Mouse (Mus musculus): ENCODE data around the gene Fignl2. TPM values are rescaled to one million over a fixed set of nuclear protein-coding genes. Genes with fewer than 3 reads are reported as not detected.
A peak's percentile ranks its signal among the peaks of the same experiment; 100 is the strongest.

Fignl2 gene
- total and polyA plus RNA-seq, 3 experiments: not detected

GRCm38 (mm10) chr15:101028960-101029359 is 49.4 kb downstream of the Fignl2 start:
- in situ Hi-C loops (cut with MboI; ENCODE audit: low pct_ligation_motif_present, low pct_unique_long_range_greater_than_20kb, low sequenced_read_pairs): no loop called here
- no peaks in the 10 kb centered on the region for H3K9me3 ChIP-seq (replicated peaks; ENCODE audit: low read length)

GRCm38 (mm10) chr15:101011352-101011751 is 67.0 kb downstream of the Fignl2 start:
- no peak overlapping the region for H3K9ac ChIP-seq (ENCODE audit: insufficient read depth, low read depth)
- H3K27ac ChIP-seq (ENCODE audit: insufficient read depth, low read depth): no peak overlapping the region
- no peak overlapping the region for H3K4me2 ChIP-seq (ENCODE audit: insufficient read depth, low read depth, poor library complexity, severe bottlenecking)
- dilution Hi-C loops (cut with MboI; ENCODE audit: extremely low pct_ligation_motif_present, extremely low pct_unique_long_range_greater_than_20kb, low sequenced_read_pairs): no loop called here
- H3K9me3 ChIP-seq (replicated peaks; ENCODE audit: low read length): no peaks in the 10 kb centered on the region
- H3K4me3 ChIP-seq (replicated peaks in 1 of 3; ENCODE audit: low read depth in 2 of 3, low read length in 2 of 3, poor library complexity in 1 of 3): no peak overlapping the region
- H3K27me3 ChIP-seq (replicated peaks): peaks cover 51% of the 10 kb centered on the region
- no peak for TF ChIP-seq KAT2A (IDR thresholded peaks at IDR 0.05; ENCODE audit: insufficient replicate concordance, low read length)
- no peak for TF ChIP-seq SMC3 (IDR thresholded peaks at IDR 0.05; ENCODE audit: low read depth, low read length)
- peak; percentile 50 for DNase-seq (ENCODE audit: extremely low read depth)
- in situ Hi-C loops (cut with MboI; ENCODE audit: low pct_ligation_motif_present, low pct_unique_long_range_greater_than_20kb, low sequenced_read_pairs): no loop called here
- H3K79me2 ChIP-seq (replicated peaks; ENCODE audit: control insufficient read depth, extremely low read depth, insufficient read depth, poor library complexity, severe bottlenecking): no peaks in the 10 kb centered on the region
- peaks cover 7 to 15% of the 10 kb centered on the region in 2 experiments for H3K4me1 ChIP-seq (ENCODE audit: control insufficient read depth in 1 of 2, insufficient read depth in 2 of 2)
- H3K36me3 ChIP-seq (replicated peaks in 1 of 2; ENCODE audit: control insufficient read depth in 1 of 2, insufficient read depth in 1 of 2, low read length in 1 of 2): no peaks in the 10 kb centered on the region

More at GRCm38 (mm10) chr15:101028960-101029359, 49.4 kb downstream of the Fignl2 start:
- dilution Hi-C loops (cut with MboI; ENCODE audit: extremely low pct_ligation_motif_present, extremely low pct_unique_long_range_greater_than_20kb, low sequenced_read_pairs): no loop called here
- Histone ChIP-seq H3K36me3 (replicated peaks in 1 of 2; ENCODE audit: control insufficient read depth in 1 of 2, insufficient read depth in 1 of 2, low read length in 1 of 2) (no peaks in the 10 kb centered on the region), H3K27me3 (replicated peaks) (peaks cover 57% of the 10 kb centered on the region), H3K79me2 (replicated peaks; ENCODE audit: control insufficient read depth, extremely low read depth, insufficient read depth, poor library complexity, severe bottlenecking) (no peaks in the 10 kb centered on the region), H3K27ac (ENCODE audit: insufficient read depth, low read depth) (no peak overlapping the region), H3K9ac (ENCODE audit: insufficient read depth, low read depth) (no peak overlapping the region), H3K4me2 (ENCODE audit: insufficient read depth, low read depth, poor library complexity, severe bottlenecking) (no peak overlapping the region), H3K4me1 (ENCODE audit: control insufficient read depth in 1 of 2, insufficient read depth in 2 of 2) (peaks cover 15 to 48% of the 10 kb centered on the region in 2 experiments), H3K4me3 (replicated peaks in 1 of 3; ENCODE audit: low read depth in 2 of 3, low read length in 2 of 3, poor library complexity in 1 of 3) (no peak overlapping the region)
- TF ChIP-seq USF1 (IDR thresholded peaks at IDR 0.05; ENCODE audit: low read depth, low read length): no peak
- TF ChIP-seq POLR2AphosphoS2 (IDR thresholded peaks at IDR 0.05; ENCODE audit: low read depth, low read length): no peak
- no peak for TF ChIP-seq IRF4 (IDR thresholded peaks at IDR 0.05; ENCODE audit: low read depth, low read length)
- no peak for TF ChIP-seq NELFE (IDR thresholded peaks at IDR 0.05; ENCODE audit: low read depth, low read length)
- DNase-seq (ENCODE audit: extremely low read depth): no peak

- no peak overlapping the region for H3K4me2 ChIP-seq (ENCODE audit: insufficient read depth, low read depth, poor library complexity, severe bottlenecking)
- no peak overlapping the region for H3K9ac ChIP-seq (ENCODE audit: insufficient read depth, low read depth)
- H3K9me3 ChIP-seq (replicated peaks; ENCODE audit: low read length): no peaks in the 10 kb centered on the region
- no peaks in the 10 kb centered on the region for H3K79me2 ChIP-seq (replicated peaks; ENCODE audit: control insufficient read depth, extremely low read depth, insufficient read depth, poor library complexity, severe bottlenecking)
- H3K4me3 ChIP-seq (replicated peaks in 1 of 3; ENCODE audit: low read depth in 2 of 3, low read length in 2 of 3, poor library complexity in 1 of 3): no peak overlapping the region
- dilution Hi-C loops (cut with MboI; ENCODE audit: extremely low pct_ligation_motif_present, extremely low pct_unique_long_range_greater_than_20kb, low sequenced_read_pairs) (no loop called here), in situ Hi-C loops (cut with MboI; ENCODE audit: low pct_ligation_motif_present, low pct_unique_long_range_greater_than_20kb, low sequenced_read_pairs) (loop anchor here (10.0 kb wide), 1 partner anchor 244 kb away; the partner anchor contains the start of gene Slc4a8)
- no peak for TF ChIP-seq ETS1 (conservative IDR thresholded peaks at IDR 0.05; ENCODE audit: low read depth, low read length)
- no peak for TF ChIP-seq SIN3A (IDR thresholded peaks at IDR 0.05; ENCODE audit: low read length)
- peaks cover 10 to 18% of the 10 kb centered on the region in 2 experiments for H3K4me1 ChIP-seq (ENCODE audit: control insufficient read depth in 1 of 2, insufficient read depth in 2 of 2)
- peaks cover 56% of the 10 kb centered on the region for H3K27me3 ChIP-seq (replicated peaks)
- H3K36me3 ChIP-seq (replicated peaks in 1 of 2; ENCODE audit: control insufficient read depth in 1 of 2, insufficient read depth in 1 of 2, low read length in 1 of 2): no peaks in the 10 kb centered on the region
- H3K27ac ChIP-seq (ENCODE audit: insufficient read depth, low read depth): no peak overlapping the region
- DNase-seq (ENCODE audit: extremely low read depth): no peak
These were observed 69.9 kb downstream of the Fignl2 start for GRCm38 (mm10) chr15:101008386-101009010.
